Mouse (Mus musculus): ENCODE results near the gene P4hb. TPM values are rescaled to one million over a fixed set of nuclear protein-coding genes. Genes with fewer than 3 reads are reported as not detected.

The P4hb gene
- polyA plus RNA-seq, 1 experiment, result 139 TPM

DNA sequence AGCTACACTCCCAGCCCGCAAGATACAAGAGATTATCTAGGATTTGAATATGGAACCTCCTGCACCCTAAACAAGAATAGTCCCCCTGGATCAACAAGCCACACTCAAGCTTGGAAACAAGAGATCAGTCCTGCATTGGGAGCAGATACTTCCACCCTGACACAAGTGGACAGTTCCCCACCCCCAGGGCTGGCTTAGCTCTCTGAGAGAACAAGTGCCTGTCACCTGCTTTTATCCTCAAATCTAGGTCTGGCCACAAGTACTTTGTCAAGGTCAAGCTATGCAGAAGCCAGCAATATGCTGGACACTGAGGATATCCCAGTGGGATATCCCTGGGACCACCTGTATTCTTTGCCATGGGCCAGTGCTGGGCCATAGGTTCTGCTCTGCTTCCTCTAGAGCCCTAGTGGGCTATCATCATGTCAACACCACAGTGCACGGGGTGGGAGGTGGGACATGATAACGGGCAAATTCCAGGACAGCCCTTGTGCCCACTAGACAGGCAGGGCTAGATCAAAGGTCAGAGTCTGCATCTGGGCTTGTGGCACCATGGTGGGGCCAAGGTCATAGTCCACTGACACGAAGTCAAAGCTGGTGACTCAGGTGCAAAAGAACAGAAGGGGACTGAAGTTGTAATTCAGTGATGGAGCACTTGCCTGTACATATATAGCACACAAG is 43.7 kb upstream of the P4hb start:
- H3K4me3 ChIP-seq (ENCODE audit: control insufficient read depth, insufficient read depth, low read length), result peak overlapping the region; percentile 73
- no peaks in the 10 kb centered on the region for H3K27me3 ChIP-seq (ENCODE audit: control insufficient read depth, insufficient read depth, low read length)
- no peak for TF ChIP-seq CTCF (IDR thresholded peaks at IDR 0.05; ENCODE audit: borderline replicate concordance, control insufficient read depth, extremely low read depth, insufficient read depth, low read length, poor library complexity)
- no peak for TF ChIP-seq POLR2A (IDR thresholded peaks at IDR 0.05; ENCODE audit: control insufficient read depth, extremely low read depth, insufficient read depth, low read length, poor library complexity)
- H3K4me1 ChIP-seq (replicated peaks; ENCODE audit: control insufficient read depth, insufficient read depth, low read length), result peaks cover 11% of the 10 kb centered on the region
- H3K27ac ChIP-seq (ENCODE audit: control insufficient read depth, insufficient read depth, low read length), result no peak overlapping the region
- 63% methylated on average over 4 of the region's 4 CpGs for WGBS
- DNase-seq, result no peak
- H3K36me3 ChIP-seq (ENCODE audit: control insufficient read depth, insufficient read depth, low read length), result peaks cover 18% of the 10 kb centered on the region

GRCm38 (mm10) chr11:120615606-120616203 is 42.7 kb upstream of the P4hb start:
- H3K4me1 ChIP-seq (replicated peaks; ENCODE audit: control insufficient read depth, insufficient read depth, low read length), result peaks cover 11% of the 10 kb centered on the region
- WGBS, result 96% methylated on average over 11 of the region's 11 CpGs
- DNase-seq, result no peak
- no peak overlapping the region for H3K4me3 ChIP-seq (ENCODE audit: control insufficient read depth, insufficient read depth, low read length)
- no peaks in the 10 kb centered on the region for H3K27me3 ChIP-seq (ENCODE audit: control insufficient read depth, insufficient read depth, low read length)
- peaks cover 14% of the 10 kb centered on the region for H3K36me3 ChIP-seq (ENCODE audit: control insufficient read depth, insufficient read depth, low read length)
- no peak for TF ChIP-seq POLR2A (IDR thresholded peaks at IDR 0.05; ENCODE audit: control insufficient read depth, extremely low read depth, insufficient read depth, low read length, poor library complexity)
- no peak for TF ChIP-seq CTCF (IDR thresholded peaks at IDR 0.05; ENCODE audit: borderline replicate concordance, control insufficient read depth, extremely low read depth, insufficient read depth, low read length, poor library complexity)
- no peak overlapping the region for H3K27ac ChIP-seq (ENCODE audit: control insufficient read depth, insufficient read depth, low read length)

GRCm38 (mm10) chr11:120615167-120615566 is 42.1 kb upstream of the P4hb start:
- TF ChIP-seq CTCF (IDR thresholded peaks at IDR 0.05; ENCODE audit: borderline replicate concordance, control insufficient read depth, extremely low read depth, insufficient read depth, low read length, poor library complexity) (no peak), POLR2A (IDR thresholded peaks at IDR 0.05; ENCODE audit: control insufficient read depth, extremely low read depth, insufficient read depth, low read length, poor library complexity) (no peak)
- no peak for DNase-seq
- H3K36me3 ChIP-seq (ENCODE audit: control insufficient read depth, insufficient read depth, low read length), result peaks cover 13% of the 10 kb centered on the region
- H3K4me1 ChIP-seq (replicated peaks; ENCODE audit: control insufficient read depth, insufficient read depth, low read length), result peaks cover 11% of the 10 kb centered on the region
- 97% methylated on average over 6 of the region's 6 CpGs for WGBS
- no peak overlapping the region for H3K27ac ChIP-seq (ENCODE audit: control insufficient read depth, insufficient read depth, low read length)
- no peaks in the 10 kb centered on the region for H3K27me3 ChIP-seq (ENCODE audit: control insufficient read depth, insufficient read depth, low read length)
- H3K4me3 ChIP-seq (ENCODE audit: control insufficient read depth, insufficient read depth, low read length), result no peak overlapping the region

DNA sequence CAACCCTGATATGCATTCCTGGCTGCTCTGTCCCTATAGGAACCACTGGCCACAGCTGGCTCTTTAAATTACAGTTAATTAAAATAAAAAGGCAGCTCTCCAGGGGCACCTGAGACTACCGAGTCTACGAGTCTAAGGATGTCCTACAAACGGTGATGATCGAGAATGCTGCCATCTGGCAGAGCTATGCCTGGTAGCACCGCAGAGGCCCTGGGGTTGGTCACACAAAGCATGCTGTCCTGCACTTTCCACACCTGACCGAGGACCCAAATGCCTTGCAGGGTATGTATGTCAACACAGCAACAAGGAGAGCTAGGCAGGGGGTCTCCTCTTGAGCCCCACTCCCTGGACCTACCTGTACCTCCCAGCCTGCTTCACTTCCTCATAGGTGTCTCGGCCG is 40.9 kb upstream of the P4hb start:
- Histone ChIP-seq H3K4me3 (ENCODE audit: control insufficient read depth, insufficient read depth, low read length) (no peak overlapping the region), H3K4me1 (replicated peaks; ENCODE audit: control insufficient read depth, insufficient read depth, low read length) (peaks cover 11% of the 10 kb centered on the region), H3K27ac (ENCODE audit: control insufficient read depth, insufficient read depth, low read length) (no peak overlapping the region), H3K36me3 (ENCODE audit: control insufficient read depth, insufficient read depth, low read length) (peaks cover 9% of the 10 kb centered on the region), H3K27me3 (ENCODE audit: control insufficient read depth, insufficient read depth, low read length) (no peaks in the 10 kb centered on the region)
- DNase-seq, result no peak
- WGBS, result 96% methylated on average over 8 of the region's 8 CpGs
- TF ChIP-seq CTCF (IDR thresholded peaks at IDR 0.05; ENCODE audit: borderline replicate concordance, control insufficient read depth, extremely low read depth, insufficient read depth, low read length, poor library complexity), result no peak

DNA sequence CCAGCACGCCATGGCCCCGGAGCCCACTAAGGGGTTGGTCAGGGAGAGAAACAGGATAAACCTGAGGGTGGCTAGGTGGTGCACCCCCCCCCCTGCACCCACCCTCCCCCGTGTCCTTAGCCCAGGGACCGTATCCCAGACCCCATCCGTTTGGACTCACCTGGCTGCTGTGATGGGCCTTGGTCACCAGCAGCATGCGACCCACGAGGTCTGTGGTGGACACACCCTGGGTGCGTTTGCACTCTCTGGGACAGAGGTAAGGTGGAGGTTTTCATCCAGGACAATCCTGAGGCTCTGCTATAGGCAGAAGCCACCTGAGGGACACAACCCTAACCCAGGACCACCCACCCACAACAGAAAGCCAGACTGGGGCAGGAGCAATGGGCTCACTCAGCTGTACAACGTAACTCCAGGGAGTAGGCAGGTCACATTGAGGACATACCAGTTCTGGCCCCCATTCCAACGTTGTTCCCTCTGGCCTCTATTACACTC is 40.5 kb upstream of the P4hb start:
- Histone ChIP-seq H3K36me3 (ENCODE audit: control insufficient read depth, insufficient read depth, low read length) (peaks cover 6% of the 10 kb centered on the region), H3K4me1 (replicated peaks; ENCODE audit: control insufficient read depth, insufficient read depth, low read length) (peaks cover 11% of the 10 kb centered on the region), H3K4me3 (ENCODE audit: control insufficient read depth, insufficient read depth, low read length) (no peak overlapping the region), H3K27me3 (ENCODE audit: control insufficient read depth, insufficient read depth, low read length) (no peaks in the 10 kb centered on the region), H3K27ac (ENCODE audit: control insufficient read depth, insufficient read depth, low read length) (no peak overlapping the region)
- WGBS, result 95% methylated on average over 10 of the region's 10 CpGs
- DNase-seq, result no peak
- TF ChIP-seq CTCF (IDR thresholded peaks at IDR 0.05; ENCODE audit: borderline replicate concordance, control insufficient read depth, extremely low read depth, insufficient read depth, low read length, poor library complexity) (no peak), POLR2A (IDR thresholded peaks at IDR 0.05; ENCODE audit: control insufficient read depth, extremely low read depth, insufficient read depth, low read length, poor library complexity) (no peak)

GRCm38 (mm10) chr11:120612763-120613162 is 39.7 kb upstream of the P4hb start:
- H3K4me1 ChIP-seq (replicated peaks; ENCODE audit: control insufficient read depth, insufficient read depth, low read length), result peaks cover 8% of the 10 kb centered on the region
- 0 out of 2 replicates have a peak, but pooled peaks cover 4% of the 10 kb centered on the region for H3K36me3 ChIP-seq (ENCODE audit: control insufficient read depth, insufficient read depth, low read length)
- TF ChIP-seq POLR2A (IDR thresholded peaks at IDR 0.05; ENCODE audit: control insufficient read depth, extremely low read depth, insufficient read depth, low read length, poor library complexity) (no peak), CTCF (IDR thresholded peaks at IDR 0.05; ENCODE audit: borderline replicate concordance, control insufficient read depth, extremely low read depth, insufficient read depth, low read length, poor library complexity) (peak; percentile 93)
- no peak overlapping the region for H3K4me3 ChIP-seq (ENCODE audit: control insufficient read depth, insufficient read depth, low read length)
- H3K27me3 ChIP-seq (ENCODE audit: control insufficient read depth, insufficient read depth, low read length), result no peaks in the 10 kb centered on the region
- H3K27ac ChIP-seq (ENCODE audit: control insufficient read depth, insufficient read depth, low read length), result no peak overlapping the region
- WGBS, result 60% methylated on average over 6 of the region's 6 CpGs
- peak; percentile 80 for DNase-seq

Data from thymus, adult 2 months (tissue).